Mouse (Mus musculus): ENCODE results near the gene Ctbp2. TPM values are rescaled to one million over a fixed set of nuclear protein-coding genes. Genes with fewer than 3 reads are reported as not detected.

Gene Ctbp2
- polyA plus RNA-seq, 1 experiment, result 43.2 TPM

GRCm38 (mm10) chr7:133122379-133123243 is 1.5 kb downstream of the Ctbp2 start:
- Histone ChIP-seq H3K36me3 (ENCODE audit: control insufficient read depth, insufficient read depth) (no peaks in the 10 kb centered on the region), H3K79me2 (ENCODE audit: control insufficient read depth, insufficient read depth) (peaks cover 53% of the 10 kb centered on the region), H3K27me3 (ENCODE audit: control insufficient read depth, insufficient read depth, insufficient read length) (no peaks in the 10 kb centered on the region), H3ac (ENCODE audit: control insufficient read depth, insufficient read length, low read depth) (peak overlapping the region; percentile 98), H3K79me3 (ENCODE audit: low read depth) (peaks cover 38% of the 10 kb centered on the region), H3K4me3 (ENCODE audit: insufficient read depth, poor library complexity, severe bottlenecking) (peak overlapping the region; percentile 57)
- TF ChIP-seq MYOG (IDR thresholded peaks at IDR 0.05; ENCODE audit: control insufficient read depth, extremely low read depth, insufficient read length) (no peak), CEBPB (IDR thresholded peaks at IDR 0.05; ENCODE audit: low read depth) (no peak), USF1 (IDR thresholded peaks at IDR 0.05; ENCODE audit: low read depth) (no peak), MYOD1 (IDR thresholded peaks at IDR 0.05; ENCODE audit: control insufficient read depth, insufficient read length, low read depth) (no peak), FOSL1 (IDR thresholded peaks at IDR 0.05; ENCODE audit: insufficient read depth, low read length, poor library complexity, severe bottlenecking) (no peak), MAX (IDR thresholded peaks at IDR 0.05) (no peak)

GRCm38 (mm10) chr7:133121661-133122378 is 2.3 kb downstream of the Ctbp2 start:
- Histone ChIP-seq H3ac (ENCODE audit: control insufficient read depth, insufficient read length, low read depth) (peak overlapping the region; percentile 98), H3K36me3 (ENCODE audit: control insufficient read depth, insufficient read depth) (no peaks in the 10 kb centered on the region), H3K79me3 (ENCODE audit: low read depth) (peaks cover 45% of the 10 kb centered on the region), H3K79me2 (ENCODE audit: control insufficient read depth, insufficient read depth) (peaks cover 61% of the 10 kb centered on the region), H3K4me3 (ENCODE audit: insufficient read depth, poor library complexity, severe bottlenecking) (peak overlapping the region; percentile 57), H3K27me3 (ENCODE audit: control insufficient read depth, insufficient read depth, insufficient read length) (no peaks in the 10 kb centered on the region)
- TF ChIP-seq MYOD1 (IDR thresholded peaks at IDR 0.05; ENCODE audit: control insufficient read depth, insufficient read length, low read depth) (no peak), CTCF (IDR thresholded peaks at IDR 0.05; ENCODE audit: control insufficient read depth, insufficient read depth, insufficient read length) (no peak), USF1 (IDR thresholded peaks at IDR 0.05; ENCODE audit: low read depth) (no peak), FOSL1 (IDR thresholded peaks at IDR 0.05; ENCODE audit: insufficient read depth, low read length, poor library complexity, severe bottlenecking) (no peak), CEBPB (IDR thresholded peaks at IDR 0.05; ENCODE audit: low read depth) (no peak), MYOG (IDR thresholded peaks at IDR 0.05; ENCODE audit: control insufficient read depth, extremely low read depth, insufficient read length) (no peak), MAX (IDR thresholded peaks at IDR 0.05) (no peak)

- peak overlapping the region; percentile 98 for H3ac ChIP-seq (ENCODE audit: control insufficient read depth, insufficient read length, low read depth)
- H3K79me3 ChIP-seq (ENCODE audit: low read depth), result peaks cover 52% of the 10 kb centered on the region
- H3K36me3 ChIP-seq (ENCODE audit: control insufficient read depth, insufficient read depth), result no peaks in the 10 kb centered on the region
- H3K79me2 ChIP-seq (ENCODE audit: control insufficient read depth, insufficient read depth), result peaks cover 67% of the 10 kb centered on the region
- TF ChIP-seq CTCF (IDR thresholded peaks at IDR 0.05; ENCODE audit: control insufficient read depth, insufficient read depth, insufficient read length), result no peak
- TF ChIP-seq MYOD1 (IDR thresholded peaks at IDR 0.05; ENCODE audit: control insufficient read depth, insufficient read length, low read depth), result no peak
- no peak for TF ChIP-seq MYOG (IDR thresholded peaks at IDR 0.05; ENCODE audit: control insufficient read depth, extremely low read depth, insufficient read length)
- TF ChIP-seq FOSL1 (IDR thresholded peaks at IDR 0.05; ENCODE audit: insufficient read depth, low read length, poor library complexity, severe bottlenecking), result no peak
- no peak for TF ChIP-seq MAX (IDR thresholded peaks at IDR 0.05)
- TF ChIP-seq CEBPB (IDR thresholded peaks at IDR 0.05; ENCODE audit: low read depth), result no peak
- no peak for TF ChIP-seq USF1 (IDR thresholded peaks at IDR 0.05; ENCODE audit: low read depth)
- no peaks in the 10 kb centered on the region for H3K27me3 ChIP-seq (ENCODE audit: control insufficient read depth, insufficient read depth, insufficient read length)
- peak overlapping the region; percentile 57 for H3K4me3 ChIP-seq (ENCODE audit: insufficient read depth, poor library complexity, severe bottlenecking)
These were observed 3.0 kb downstream of the Ctbp2 start for GRCm38 (mm10) chr7:133121080-133121607.

GRCm38 (mm10) chr7:133120221-133120751 is 3.9 kb downstream of the Ctbp2 start:
- Histone ChIP-seq H3K27me3 (ENCODE audit: control insufficient read depth, insufficient read depth, insufficient read length) (no peaks in the 10 kb centered on the region), H3ac (ENCODE audit: control insufficient read depth, insufficient read length, low read depth) (peak overlapping the region; percentile 10), H3K79me3 (ENCODE audit: low read depth) (peaks cover 60% of the 10 kb centered on the region), H3K79me2 (ENCODE audit: control insufficient read depth, insufficient read depth) (peaks cover 76% of the 10 kb centered on the region), H3K4me3 (ENCODE audit: insufficient read depth, poor library complexity, severe bottlenecking) (no peak overlapping the region), H3K36me3 (ENCODE audit: control insufficient read depth, insufficient read depth) (no peaks in the 10 kb centered on the region)
- TF ChIP-seq FOSL1 (IDR thresholded peaks at IDR 0.05; ENCODE audit: insufficient read depth, low read length, poor library complexity, severe bottlenecking) (no peak), MAX (IDR thresholded peaks at IDR 0.05) (no peak), USF1 (IDR thresholded peaks at IDR 0.05; ENCODE audit: low read depth) (no peak), CTCF (IDR thresholded peaks at IDR 0.05; ENCODE audit: control insufficient read depth, insufficient read depth, insufficient read length) (no peak), CEBPB (IDR thresholded peaks at IDR 0.05; ENCODE audit: low read depth) (no peak), MYOD1 (IDR thresholded peaks at IDR 0.05; ENCODE audit: control insufficient read depth, insufficient read length, low read depth) (no peak), MYOG (IDR thresholded peaks at IDR 0.05; ENCODE audit: control insufficient read depth, extremely low read depth, insufficient read length) (no peak)

GRCm38 (mm10) chr7:133117815-133118214 is 6.3 kb downstream of the Ctbp2 start:
- Histone ChIP-seq H3ac (ENCODE audit: control insufficient read depth, insufficient read length, low read depth) (no peak overlapping the region), H3K4me3 (ENCODE audit: insufficient read depth, poor library complexity, severe bottlenecking) (no peak overlapping the region), H3K79me2 (ENCODE audit: control insufficient read depth, insufficient read depth) (peaks cover 100% of the 10 kb centered on the region), H3K36me3 (ENCODE audit: control insufficient read depth, insufficient read depth) (no peaks in the 10 kb centered on the region), H3K79me3 (ENCODE audit: low read depth) (peaks cover 80% of the 10 kb centered on the region), H3K27me3 (ENCODE audit: control insufficient read depth, insufficient read depth, insufficient read length) (no peaks in the 10 kb centered on the region)
- TF ChIP-seq MAX (IDR thresholded peaks at IDR 0.05) (no peak), CEBPB (IDR thresholded peaks at IDR 0.05; ENCODE audit: low read depth) (no peak), MYOD1 (IDR thresholded peaks at IDR 0.05; ENCODE audit: control insufficient read depth, insufficient read length, low read depth) (no peak), CTCF (IDR thresholded peaks at IDR 0.05; ENCODE audit: control insufficient read depth, insufficient read depth, insufficient read length) (no peak), MYOG (IDR thresholded peaks at IDR 0.05; ENCODE audit: control insufficient read depth, extremely low read depth, insufficient read length) (no peak), USF1 (IDR thresholded peaks at IDR 0.05; ENCODE audit: low read depth) (no peak), FOSL1 (IDR thresholded peaks at IDR 0.05; ENCODE audit: insufficient read depth, low read length, poor library complexity, severe bottlenecking) (no peak)
